Mouse (Mus musculus) stomach, embryonic 14.5 days (tissue): ENCODE measurements at regions not wholly inside any gene's neighbourhood (a gene's known extent, or its start where the extent isn't known, plus 50 kb on each side); places are given as distances from the start of the nearest gene placed in this dataset.

Experiments
- ATAC-seq: fragments of 200-750 bp; cut with Nextera tagmentation; 2 replicates; pipeline ENCODE4 v1.8.0; 2017; ENCODE audit warnings: low read depth, moderate TSS enrichment; ENCODE audit not compliant: insufficient number of reproducible peaks, insufficient read depth, low FRiP score
- H3K27ac ChIP-seq: fragments of 300-500 bp; sonication (generic); 2 replicates; pipeline ENCODE4 v1.5.1; 2014; ENCODE audit warnings: mild to moderate bottlenecking, low read length, moderate library complexity, mixed read lengths
- H3K27me3 ChIP-seq: fragments of 300-500 bp; sonication (generic); 2 replicates; pipeline ENCODE4 v1.6.1; 2014; ENCODE audit warnings: low read length, control low read depth, mixed read lengths; ENCODE audit not compliant: control insufficient read depth, insufficient read depth
- H3K36me3 ChIP-seq: fragments of 300-500 bp; sonication (generic); 2 replicates; pipeline ENCODE4 v1.6.1; 2014; ENCODE audit warnings: mild to moderate bottlenecking, control low read depth, low read length, moderate library complexity, mixed read lengths; ENCODE audit not compliant: control insufficient read depth, insufficient read depth
- H3K4me1 ChIP-seq: fragments of 300-500 bp; sonication (generic); 2 replicates; pipeline ENCODE4 v1.6.1; 2014; ENCODE audit warnings: low read length, control low read depth, mixed read lengths; ENCODE audit not compliant: control insufficient read depth, insufficient read depth
- H3K4me2 ChIP-seq: fragments of 300-500 bp; sonication (generic); replicated peaks from 2 replicates; pipeline ENCODE4 v1.6.1; 2014; ENCODE audit warnings: low read depth, low read length, control low read depth
- H3K4me3 ChIP-seq: fragments of 300-500 bp; sonication (generic); 2 replicates; pipeline ENCODE4 v1.5.1; 2014; ENCODE audit warnings: low read depth, low read length, control low read depth
- H3K9ac ChIP-seq: fragments of 300-500 bp; sonication (generic); replicated peaks from 2 replicates; pipeline ENCODE4 v1.6.1; 2014; ENCODE audit warnings: low read depth, mild to moderate bottlenecking, control low read depth, low read length, moderate library complexity, mixed read lengths
- H3K9me3 ChIP-seq: fragments of 300-500 bp; sonication (generic); 2 replicates; pipeline ENCODE4 v1.6.1; 2016; ENCODE audit warnings: low read depth, low read length, control low read depth; ENCODE audit not compliant: control insufficient read depth
- WGBS: fragments of 180-500 bp; shearing (Covaris S2); extraction: QIAGEN DNeasy Blood & Tissue Kit; methylation state at CpG from one replicate; pipeline ENCODE4 v1.1.7; 2014; 5-methylcytosine and 5-hydroxymethylcytosine counted together

GRCm38 (mm10) chr1:177595326-177595914, 134.2 kb upstream of the 1700016C15Rik start:
- Histone ChIP-seq H3K4me1 (no peaks in the 10 kb centered on the region), H3K4me3 (no peak overlapping the region), H3K27ac (no peak overlapping the region), H3K4me2 (no peak overlapping the region), H3K27me3 (no peaks in the 10 kb centered on the region), H3K36me3 (no peaks in the 10 kb centered on the region), H3K9me3 (no peaks in the 10 kb centered on the region), H3K9ac (no peak overlapping the region)
- no peak for ATAC-seq
- WGBS: 74% methylated on average over 7 of the region's 7 CpGs

DNA sequence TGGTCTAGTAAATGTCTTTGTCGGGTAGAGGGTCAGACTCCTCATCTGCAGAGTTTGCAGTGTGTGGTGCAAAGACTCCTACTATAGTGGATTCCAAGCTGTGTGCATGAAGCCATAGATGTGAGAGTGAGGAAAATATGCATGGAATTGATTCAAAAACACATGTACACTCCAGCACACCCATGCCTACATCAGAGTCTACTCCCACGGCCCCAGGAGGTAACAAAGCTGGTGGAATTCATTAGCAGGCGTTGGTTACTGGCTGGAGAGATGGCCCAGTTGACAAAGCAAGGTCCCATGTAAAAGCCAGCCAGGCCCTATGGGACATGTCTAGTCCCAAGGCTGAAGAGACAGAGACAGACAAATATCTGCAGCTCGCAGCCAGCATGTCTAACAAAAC, 132.6 kb upstream of the 1700016C15Rik start:
- WGBS: 89% methylated on average over 4 of the region's 4 CpGs
- ATAC-seq: no peak

GRCm38 (mm10) chr1:177605353-177605969, 124.2 kb upstream of the 1700016C15Rik start:
- Histone ChIP-seq H3K4me3 (no peak overlapping the region), H3K36me3 (no peaks in the 10 kb centered on the region), H3K27ac (no peak overlapping the region), H3K27me3 (no peaks in the 10 kb centered on the region), H3K4me2 (no peak overlapping the region), H3K4me1 (no peaks in the 10 kb centered on the region), H3K9ac (no peak overlapping the region), H3K9me3 (no peaks in the 10 kb centered on the region)
- ATAC-seq: no peak
- 21% methylated on average over 6 of the region's 6 CpGs for WGBS

More for the DNA sequence above, 132.6 kb upstream of the 1700016C15Rik start:
- no peaks in the 10 kb centered on the region for H3K4me1 ChIP-seq
- H3K4me3 ChIP-seq: no peak overlapping the region
- no peaks in the 10 kb centered on the region for H3K36me3 ChIP-seq
- no peak overlapping the region for H3K4me2 ChIP-seq
- no peak overlapping the region for H3K27ac ChIP-seq
- H3K9me3 ChIP-seq: no peaks in the 10 kb centered on the region
- no peak overlapping the region for H3K9ac ChIP-seq
- no peaks in the 10 kb centered on the region for H3K27me3 ChIP-seq

DNA sequence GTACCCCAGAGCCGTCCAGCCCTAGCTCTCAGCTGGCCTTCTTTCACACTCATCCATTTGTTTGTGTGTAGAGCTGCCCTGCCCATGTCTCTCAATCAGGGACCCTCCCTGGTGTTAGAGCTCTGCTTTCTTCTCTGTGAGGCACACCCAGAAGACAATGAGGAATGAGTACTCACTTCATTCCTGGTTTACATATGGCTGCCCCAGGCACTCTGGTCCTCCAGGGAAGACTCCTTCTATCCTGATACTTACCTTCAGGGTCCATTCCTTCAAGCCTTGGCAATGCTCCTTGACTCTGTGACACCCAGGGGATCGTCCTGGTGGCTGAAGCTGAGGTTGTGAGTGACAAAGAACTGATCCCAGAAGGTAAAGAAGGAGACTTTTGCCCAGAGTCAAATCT, 122.0 kb upstream of the 1700016C15Rik start:
- no peak overlapping the region for H3K4me3 ChIP-seq
- H3K9me3 ChIP-seq: no peaks in the 10 kb centered on the region
- H3K4me2 ChIP-seq: no peak overlapping the region
- no peak overlapping the region for H3K27ac ChIP-seq
- H3K4me1 ChIP-seq: no peaks in the 10 kb centered on the region
- 62% methylated on average over 2 of the region's 2 CpGs for WGBS
- H3K36me3 ChIP-seq: no peaks in the 10 kb centered on the region
- no peaks in the 10 kb centered on the region for H3K27me3 ChIP-seq
- ATAC-seq: no peak
- no peak overlapping the region for H3K9ac ChIP-seq

- Histone ChIP-seq H3K9me3 (no peaks in the 10 kb centered on the region), H3K9ac (no peak overlapping the region), H3K27me3 (no peaks in the 10 kb centered on the region), H3K36me3 (no peaks in the 10 kb centered on the region), H3K27ac (no peak overlapping the region), H3K4me2 (no peak overlapping the region), H3K4me1 (no peaks in the 10 kb centered on the region), H3K4me3 (no peak overlapping the region)
- no peak for ATAC-seq
- 87% methylated on average over 18 of the region's 18 CpGs for WGBS
Measured at GRCm38 (mm10) chr1:177608551-177609020, 121.0 kb upstream of the 1700016C15Rik start.

GRCm38 (mm10) chr1:177609226-177609625, 120.4 kb upstream of the 1700016C15Rik start:
- no peak for ATAC-seq
- Histone ChIP-seq H3K27ac (no peak overlapping the region), H3K9ac (no peak overlapping the region), H3K4me1 (no peaks in the 10 kb centered on the region), H3K9me3 (no peaks in the 10 kb centered on the region), H3K36me3 (no peaks in the 10 kb centered on the region), H3K27me3 (no peaks in the 10 kb centered on the region), H3K4me2 (no peak overlapping the region), H3K4me3 (no peak overlapping the region)
- 68% methylated on average over 2 of the region's 2 CpGs for WGBS

- Histone ChIP-seq H3K27ac (no peak overlapping the region), H3K9ac (no peak overlapping the region), H3K36me3 (no peaks in the 10 kb centered on the region), H3K4me1 (no peaks in the 10 kb centered on the region), H3K27me3 (no peaks in the 10 kb centered on the region), H3K4me3 (no peak overlapping the region), H3K4me2 (no peak overlapping the region), H3K9me3 (no peaks in the 10 kb centered on the region)
- 67% methylated on average over 5 of the region's 5 CpGs for whole genome bisulfite sequencing
- ATAC-seq: no peak
Measured at GRCm38 (mm10) chr1:177609683-177610082, 119.9 kb upstream of the 1700016C15Rik start.

DNA sequence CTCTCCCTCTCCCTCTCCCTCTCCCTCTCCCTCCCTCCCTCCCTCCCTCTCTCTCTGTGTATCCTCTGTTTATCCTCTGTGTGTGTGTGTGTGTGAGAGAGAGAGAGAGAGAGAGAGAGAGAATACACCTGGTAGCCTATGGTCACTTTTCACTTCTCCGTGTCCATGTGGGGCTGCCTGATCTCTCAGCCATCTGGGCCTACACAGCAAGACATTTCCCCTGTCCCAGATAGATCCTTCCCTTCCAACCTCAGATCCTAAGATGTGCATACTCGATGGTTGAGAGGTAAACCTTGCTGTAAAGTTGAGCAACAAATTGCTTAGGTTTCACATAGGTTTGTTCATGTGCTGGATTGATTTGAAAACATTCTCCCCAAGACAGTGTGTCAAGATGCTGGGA, 119.5 kb upstream of the 1700016C15Rik start:
- H3K9ac ChIP-seq: no peak overlapping the region
- H3K36me3 ChIP-seq: no peaks in the 10 kb centered on the region
- H3K4me2 ChIP-seq: no peak overlapping the region
- H3K27me3 ChIP-seq: no peaks in the 10 kb centered on the region
- no peaks in the 10 kb centered on the region for H3K9me3 ChIP-seq
- H3K27ac ChIP-seq: no peak overlapping the region
- H3K4me1 ChIP-seq: no peaks in the 10 kb centered on the region
- WGBS: 66% methylated on average over 2 of the region's 2 CpGs
- ATAC-seq: no peak
- H3K4me3 ChIP-seq: no peak overlapping the region

GRCm38 (mm10) chr1:177612546-177612945, 117.1 kb upstream of the 1700016C15Rik start:
- Histone ChIP-seq H3K9me3 (no peaks in the 10 kb centered on the region), H3K27ac (no peak overlapping the region), H3K27me3 (no peaks in the 10 kb centered on the region), H3K4me1 (no peaks in the 10 kb centered on the region), H3K4me2 (no peak overlapping the region), H3K4me3 (no peak overlapping the region), H3K9ac (no peak overlapping the region), H3K36me3 (no peaks in the 10 kb centered on the region)
- ATAC-seq: no peak
- 79% methylated on average over 7 of the region's 7 CpGs for WGBS
